Mouse (Mus musculus) small intestine, adult 2 months (tissue): ENCODE data around the gene Klhl26.

Experiments
- CTCF ChIP-seq: fragments of 200-500 bp; IDR thresholded peaks from 2 replicates; pipeline ENCODE4 v1.5.1; 2012; ENCODE audit warnings: low read depth, mild to moderate bottlenecking, control low read depth, inconsistent platforms, low read length, moderate library complexity, mixed read lengths; ENCODE audit not compliant: insufficient replicate concordance, insufficient read length; ENCODE audit errors: extremely low read depth
- POLR2A ChIP-seq: fragments of 200-500 bp; IDR thresholded peaks from 2 replicates; pipeline ENCODE4 v1.6.1; 2012; ENCODE audit warnings: low read depth, mild to moderate bottlenecking, control low read depth, inconsistent platforms, low read length, moderate library complexity

- TF ChIP-seq CTCF (no peak), POLR2A (no peak)
These were observed 12.8 kb upstream of the Klhl26 start for GRCm38 (mm10) chr8:70489576-70489975.
